Mouse (Mus musculus): Measurements from ENCODE around the gene Nyap1. TPM values are rescaled to one million over a fixed set of nuclear protein-coding genes. Genes with fewer than 3 reads are reported as not detected.

The Nyap1 gene
- polyA plus RNA-seq, 1 experiment from 2014 or later: 4.4 TPM

- no peak for ATAC-seq (ENCODE audit: insufficient read depth, low FRiP score, low TSS enrichment)
- Histone ChIP-seq H3K27me3 (ENCODE audit: control insufficient read depth, insufficient read depth, low read length) (no peaks in the 10 kb centered on the region; the same call in 1 of the 2 replicates), H3K4me2 (ENCODE audit: low read depth) (peak overlapping the region; percentile 89), H3K36me3 (ENCODE audit: control insufficient read depth, insufficient read depth, low read length) (peaks cover 11% of the 10 kb centered on the region), H3K9ac (ENCODE audit: low read length) (peak overlapping the region; percentile 41; the same call in 1 of the 2 replicates), H3K4me1 (ENCODE audit: control insufficient read depth, insufficient read depth, low read length) (peaks cover 32% of the 10 kb centered on the region), H3K4me3 (ENCODE audit: low read depth, low read length) (peak overlapping the region; percentile 90), H3K9me3 (ENCODE audit: control insufficient read depth, low read length) (no peaks in the 10 kb centered on the region), H3K27ac (ENCODE audit: low read depth, low read length) (no peak overlapping the region)
- DNase-seq (ENCODE audit: low spot score): no peak
- 75% methylated on average over 9 of the region's 9 CpGs for WGBS
These were observed 42.6 kb upstream of the Nyap1 start for GRCm38 (mm10) chr5:137783901-137784540.

DNA sequence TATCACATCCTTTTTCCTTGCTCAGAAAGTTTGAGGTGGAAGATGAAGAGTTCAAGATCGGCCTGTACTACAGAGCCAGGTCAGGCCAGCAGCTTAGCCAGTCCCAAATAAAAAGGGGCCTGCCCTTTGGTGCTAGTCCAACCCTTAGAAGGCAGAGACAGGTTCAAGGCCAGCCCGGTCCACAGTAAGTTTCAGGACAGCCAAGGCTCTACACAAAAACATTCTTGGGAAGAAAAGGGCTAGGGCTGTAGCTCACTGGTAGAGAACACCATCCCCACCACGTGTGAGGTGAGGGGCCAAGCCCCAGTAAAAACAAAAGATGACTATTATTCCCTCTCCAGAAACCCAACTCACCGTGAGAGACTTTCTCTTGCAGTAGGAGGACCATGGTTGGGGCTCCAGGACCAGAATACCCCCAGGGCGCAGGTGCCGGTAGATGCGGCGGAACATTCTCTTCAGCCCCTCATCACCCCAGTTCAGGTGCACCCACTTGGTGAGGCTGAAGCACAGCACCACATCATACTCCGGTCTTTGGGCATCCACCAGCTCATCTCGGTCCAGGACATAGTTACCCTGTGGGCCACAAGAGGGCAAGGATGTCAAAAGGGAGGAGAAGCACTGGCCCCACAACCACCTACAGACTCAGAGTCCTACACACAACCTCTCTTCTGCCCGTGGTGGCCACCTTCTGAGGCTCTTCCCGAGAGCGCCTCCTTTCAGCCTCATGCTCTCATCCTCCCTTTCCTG, 41.5 kb upstream of the Nyap1 start:
- Histone ChIP-seq H3K4me2 (ENCODE audit: low read depth) (peak overlapping the region; percentile 89), H3K27ac (ENCODE audit: low read depth, low read length) (no peak overlapping the region), H3K4me3 (ENCODE audit: low read depth, low read length) (0 out of 2 replicates have a peak overlapping the region, but pooled peaks have one; percentile 90), H3K4me1 (ENCODE audit: control insufficient read depth, insufficient read depth, low read length) (peaks cover 32% of the 10 kb centered on the region), H3K27me3 (ENCODE audit: control insufficient read depth, insufficient read depth, low read length) (no peaks in the 10 kb centered on the region; the same call in 1 of the 2 replicates), H3K9ac (ENCODE audit: low read length) (peak overlapping the region; percentile 7; the same call in 1 of the 2 replicates), H3K9me3 (ENCODE audit: control insufficient read depth, low read length) (no peaks in the 10 kb centered on the region), H3K36me3 (ENCODE audit: control insufficient read depth, insufficient read depth, low read length) (peaks cover 11% of the 10 kb centered on the region)
- ATAC-seq (ENCODE audit: insufficient read depth, low FRiP score, low TSS enrichment): no peak
- DNase-seq (ENCODE audit: low spot score): no peak
- WGBS: 86% methylated on average over 13 of the region's 13 CpGs

GRCm38 (mm10) chr5:137781661-137782060, 40.3 kb upstream of the Nyap1 start:
- DNase-seq (ENCODE audit: low spot score): no peak
- H3K27ac ChIP-seq (ENCODE audit: low read depth, low read length): no peak overlapping the region
- no peak for ATAC-seq (ENCODE audit: insufficient read depth, low FRiP score, low TSS enrichment)
- peaks cover 32% of the 10 kb centered on the region for H3K4me1 ChIP-seq (ENCODE audit: control insufficient read depth, insufficient read depth, low read length)
- no peaks in the 10 kb centered on the region for H3K27me3 ChIP-seq (ENCODE audit: control insufficient read depth, insufficient read depth, low read length)
- no peak overlapping the region for H3K4me3 ChIP-seq (ENCODE audit: low read depth, low read length)
- H3K9me3 ChIP-seq (ENCODE audit: control insufficient read depth, low read length): no peaks in the 10 kb centered on the region
- peaks cover 11% of the 10 kb centered on the region for H3K36me3 ChIP-seq (ENCODE audit: control insufficient read depth, insufficient read depth, low read length)
- no peak overlapping the region for H3K4me2 ChIP-seq (ENCODE audit: low read depth)
- H3K9ac ChIP-seq (ENCODE audit: low read length): no peak overlapping the region
- 90% methylated on average over 7 of the region's 7 CpGs for WGBS

GRCm38 (mm10) chr5:137779053-137779933, 37.9 kb upstream of the Nyap1 start:
- H3K36me3 ChIP-seq (ENCODE audit: control insufficient read depth, insufficient read depth, low read length): peaks cover 8% of the 10 kb centered on the region
- H3K27ac ChIP-seq (ENCODE audit: low read depth, low read length): peak overlapping the region; percentile 83
- H3K4me3 ChIP-seq (ENCODE audit: low read depth, low read length): peak overlapping the region; percentile 98
- under 1% methylated on average over 55 of the region's 83 CpGs for WGBS
- DNase-seq (ENCODE audit: low spot score): peak; percentile 36
- H3K27me3 ChIP-seq (ENCODE audit: control insufficient read depth, insufficient read depth, low read length): no peaks in the 10 kb centered on the region
- H3K4me2 ChIP-seq (ENCODE audit: low read depth): peak overlapping the region; percentile 96
- H3K9ac ChIP-seq (ENCODE audit: low read length): peak overlapping the region; percentile 94
- peaks cover 22% of the 10 kb centered on the region for H3K4me1 ChIP-seq (ENCODE audit: control insufficient read depth, insufficient read depth, low read length)
- no peaks in the 10 kb centered on the region for H3K9me3 ChIP-seq (ENCODE audit: control insufficient read depth, low read length)
- ATAC-seq (ENCODE audit: insufficient read depth, low FRiP score, low TSS enrichment): peak; percentile 13; the same call in 1 of the 2 replicates

DNA sequence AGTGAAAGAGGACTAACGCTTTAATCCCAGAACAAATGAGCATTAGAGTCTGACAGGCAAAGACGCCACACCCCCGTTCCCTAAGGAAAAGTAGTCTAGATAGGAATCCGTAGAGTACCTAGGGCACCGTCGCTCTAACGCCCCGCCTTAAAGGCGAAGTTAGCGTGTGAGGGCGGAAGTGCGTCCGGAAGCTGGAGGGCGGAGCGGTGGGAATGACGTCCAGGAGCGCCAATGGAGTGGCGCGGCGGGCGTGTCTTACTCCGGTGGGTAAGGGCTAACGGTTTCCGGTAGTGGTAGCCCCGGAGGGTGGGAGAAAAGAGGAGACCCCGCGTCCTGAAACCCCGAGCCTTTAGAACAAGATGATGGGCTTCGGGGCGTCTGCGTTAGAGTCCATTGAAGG, 37.2 kb upstream of the Nyap1 start, which contains the start of gene Ppp1r35:
Gene Ppp1r35 (plus strand): TSS at position 215 of the 400 bp plus-strand sequence.
- 0% methylated on average over 31 of the region's 31 CpGs for WGBS
- peak within 1 kb of the TSS; percentile 98 for H3K4me3 ChIP-seq (ENCODE audit: low read depth, low read length)
- H3K27ac ChIP-seq (ENCODE audit: low read depth, low read length): peak within 1 kb of the TSS; percentile 83
- peak within 1 kb of the TSS; percentile 94 for H3K9ac ChIP-seq (ENCODE audit: low read length)
- DNase-seq (ENCODE audit: low spot score) (peak; percentile 97), ATAC-seq (ENCODE audit: insufficient read depth, low FRiP score, low TSS enrichment) (peak; percentile 96)
- H3K4me2 ChIP-seq (ENCODE audit: low read depth): peak within 1 kb of the TSS; percentile 96
- peaks cover 15% of the 10 kb centered on the region for H3K4me1 ChIP-seq (ENCODE audit: control insufficient read depth, insufficient read depth, low read length)
- no peaks in the 10 kb centered on the region for H3K9me3 ChIP-seq (ENCODE audit: control insufficient read depth, low read length)
- H3K36me3 ChIP-seq (ENCODE audit: control insufficient read depth, insufficient read depth, low read length): peaks cover 8% of the 10 kb centered on the region
- H3K27me3 ChIP-seq (ENCODE audit: control insufficient read depth, insufficient read depth, low read length): no peaks in the 10 kb centered on the region

DNA sequence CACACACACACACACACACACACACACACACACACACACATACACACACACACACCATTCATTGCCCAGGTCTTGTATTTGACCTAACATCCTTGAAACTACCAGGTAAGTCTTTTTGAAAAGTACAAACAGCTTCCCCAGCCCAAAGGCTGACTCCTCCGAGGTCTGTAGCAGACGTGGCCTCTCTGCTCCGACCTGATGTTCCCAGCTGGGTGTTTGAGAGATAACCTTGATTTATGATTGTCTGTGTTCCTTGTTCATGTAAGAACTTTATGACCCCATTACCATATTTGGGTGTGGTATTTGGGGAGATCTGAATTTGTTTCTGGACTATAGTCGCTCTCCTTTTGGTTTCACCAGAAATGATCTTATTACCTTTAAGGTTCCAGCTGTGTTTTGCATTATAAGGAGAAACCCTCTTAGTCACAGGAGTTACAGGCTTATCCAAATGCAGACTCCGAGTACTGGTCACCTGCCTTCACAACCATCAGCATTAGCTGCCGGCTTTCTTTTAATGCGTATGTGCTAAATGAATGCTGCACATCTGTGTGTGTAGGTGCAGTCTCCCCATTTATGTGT, 35.9 kb upstream of the Nyap1 start:
- Histone ChIP-seq H3K9me3 (ENCODE audit: control insufficient read depth, low read length) (no peaks in the 10 kb centered on the region), H3K4me3 (ENCODE audit: low read depth, low read length) (no peak overlapping the region), H3K9ac (ENCODE audit: low read length) (no peak overlapping the region), H3K36me3 (ENCODE audit: control insufficient read depth, insufficient read depth, low read length) (peaks cover 5% of the 10 kb centered on the region), H3K4me2 (ENCODE audit: low read depth) (no peak overlapping the region), H3K27ac (ENCODE audit: low read depth, low read length) (no peak overlapping the region), H3K27me3 (ENCODE audit: control insufficient read depth, insufficient read depth, low read length) (no peaks in the 10 kb centered on the region), H3K4me1 (ENCODE audit: control insufficient read depth, insufficient read depth, low read length) (peaks cover 10% of the 10 kb centered on the region)
- DNase-seq (ENCODE audit: low spot score) (no peak), ATAC-seq (ENCODE audit: insufficient read depth, low FRiP score, low TSS enrichment) (no peak)
- WGBS: 67% methylated on average over 7 of the region's 7 CpGs

DNA sequence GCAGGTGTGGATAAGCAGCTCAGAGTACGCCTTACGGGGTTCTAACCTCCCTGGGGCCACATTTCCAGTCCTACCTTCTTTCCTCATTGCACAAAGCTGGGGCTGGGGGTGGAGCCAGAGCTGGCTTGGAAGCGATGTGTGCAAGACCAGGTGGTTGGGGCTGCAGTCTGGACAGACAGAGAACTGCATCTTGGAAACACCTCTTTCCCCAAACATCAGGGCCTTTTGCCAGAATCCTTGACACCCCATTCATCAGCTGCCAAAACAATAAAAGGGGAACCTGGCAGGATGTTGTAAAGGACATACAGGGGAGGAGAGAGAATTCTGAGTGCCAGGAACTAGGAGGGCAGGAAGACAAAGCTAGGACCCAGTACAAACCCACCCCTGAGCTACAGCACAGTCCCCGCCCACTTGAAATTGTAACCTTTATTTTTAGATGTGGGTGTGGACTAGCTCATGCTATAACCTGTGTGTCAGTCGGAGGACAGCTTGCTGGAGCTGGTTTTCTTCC, 35.1 kb upstream of the Nyap1 start:
- H3K36me3 ChIP-seq (ENCODE audit: control insufficient read depth, insufficient read depth, low read length): peaks cover 5% of the 10 kb centered on the region; the same call in 1 of the 2 replicates
- no peak overlapping the region for H3K4me2 ChIP-seq (ENCODE audit: low read depth)
- H3K9ac ChIP-seq (ENCODE audit: low read length): no peak overlapping the region
- no peaks in the 10 kb centered on the region for H3K9me3 ChIP-seq (ENCODE audit: control insufficient read depth, low read length)
- DNase-seq (ENCODE audit: low spot score) (no peak), ATAC-seq (ENCODE audit: insufficient read depth, low FRiP score, low TSS enrichment) (no peak)
- no peaks in the 10 kb centered on the region for H3K27me3 ChIP-seq (ENCODE audit: control insufficient read depth, insufficient read depth, low read length)
- peaks cover 10% of the 10 kb centered on the region for H3K4me1 ChIP-seq (ENCODE audit: control insufficient read depth, insufficient read depth, low read length)
- 52% methylated on average over 5 of the region's 5 CpGs for WGBS
- H3K4me3 ChIP-seq (ENCODE audit: low read depth, low read length): no peak overlapping the region
- no peak overlapping the region for H3K27ac ChIP-seq (ENCODE audit: low read depth, low read length)
